Comparison of ENCODE assay signal across 25 mouse cellular contexts in the genomic region with DNA sequence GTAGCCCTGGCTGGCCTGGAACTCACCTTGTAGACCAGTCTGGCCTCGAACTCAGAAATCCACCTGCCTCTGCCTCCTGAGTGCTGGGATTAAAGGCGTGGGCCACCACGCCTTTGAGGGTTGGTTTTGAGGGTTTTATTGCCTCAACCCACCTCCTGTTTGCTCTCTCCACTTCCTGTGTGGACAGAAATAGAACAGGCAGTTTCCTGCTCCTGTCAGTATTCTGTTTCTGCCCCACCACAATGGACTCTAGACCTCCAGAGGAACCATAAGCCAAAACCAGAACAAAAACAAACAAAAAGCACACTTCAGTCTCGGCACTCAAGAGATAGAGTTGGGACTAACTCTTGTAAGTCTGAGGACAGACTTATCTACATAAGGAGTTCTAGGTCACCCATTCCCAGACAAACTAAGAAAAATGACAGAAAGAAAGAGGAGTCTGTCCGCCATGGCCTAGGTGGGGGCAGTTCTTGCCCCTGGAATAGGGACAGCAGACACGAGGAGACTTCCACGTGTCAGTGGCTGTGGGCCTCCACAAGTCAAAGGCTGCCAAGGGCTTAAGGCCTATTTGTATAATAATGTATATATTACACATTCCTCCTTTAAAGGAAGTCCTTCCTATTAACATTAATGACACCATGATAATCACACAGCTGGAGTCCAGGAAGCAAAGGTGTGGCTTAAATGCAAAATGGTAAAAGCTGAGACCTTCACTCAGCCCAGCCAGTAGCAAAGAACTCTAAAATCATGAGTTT.
DNase-seq lines count a peak whose midpoint lies in the region; ATAC-seq and TF ChIP-seq lines count a peak whose summit lies in the region.
"Had no signal": no experiment of that assay in that cellular context is flagged by ENCODE, and none has a peak within 500 bp of the region (broad histone marks: within the 10 kb centered on the region; RNA-seq: fewer than 3 reads in every experiment).

No protein-coding gene starts in this region.

- H3K4me3 ChIP-seq in spleen, adult 2 months (ENCODE audit: extremely low read depth, insufficient read depth, insufficient read length), result no peak overlapping the region
- H3K4me3 ChIP-seq in layer of hippocampus, adult 2 months, result no peak overlapping the region
- H3K4me3 ChIP-seq in kidney, embryonic 16.5 days (ENCODE audit: low read length), result no peak overlapping the region
- H3K4me3 ChIP-seq: embryonic facial prominence, embryonic 13.5 days; hindbrain, embryonic 12.5 days; midbrain, embryonic 10.5 days; neural tube, embryonic 12.5 days; stomach, embryonic 15.5 days had no signal

- TF ChIP-seq POLR2A in spleen, adult 2 months (IDR thresholded peaks at IDR 0.05; ENCODE audit: low read depth, low read length), result no peak

- TF ChIP-seq CTCF in spleen, adult 2 months (IDR thresholded peaks at IDR 0.05; ENCODE audit: extremely low read depth, insufficient read depth, insufficient read length, insufficient replicate concordance), result no peak
- TF ChIP-seq CTCF in layer of hippocampus, adult 2 months (conservative IDR thresholded peaks at IDR 0.05), result no peak

- 25% methylated on average over 7 of the region's 7 CpGs for WGBS in spleen, adult 2 months
- 68% methylated on average over 7 of the region's 7 CpGs for WGBS in kidney, embryonic 16.5 days

- no peak overlapping the region for H3K9ac ChIP-seq in kidney, embryonic 16.5 days (replicated peaks; ENCODE audit: low read length)
- H3K9ac ChIP-seq: embryonic facial prominence, embryonic 13.5 days; hindbrain, embryonic 12.5 days; neural tube, embryonic 12.5 days; stomach, embryonic 15.5 days had no signal

- H3K4me1 ChIP-seq in spleen, adult 2 months (ENCODE audit: control insufficient read depth, insufficient read depth, insufficient read length), result peaks cover 4% of the 10 kb centered on the region; the same call in 1 of the 2 replicates
- H3K4me1 ChIP-seq in kidney, embryonic 16.5 days (ENCODE audit: insufficient read depth, low read length), result 0 out of 2 replicates have a peak, but pooled peaks cover 3% of the 10 kb centered on the region
- H3K4me1 ChIP-seq: embryonic facial prominence, embryonic 13.5 days; midbrain, embryonic 10.5 days; neural tube, embryonic 12.5 days; stomach, embryonic 15.5 days had no signal

- H3K36me3 ChIP-seq in spleen, adult 2 months (ENCODE audit: control insufficient read depth, insufficient read depth, low read length), result no peaks in the 10 kb centered on the region
- H3K36me3 ChIP-seq in kidney, embryonic 16.5 days (ENCODE audit: insufficient read depth, low read length), result no peaks in the 10 kb centered on the region
- H3K36me3 ChIP-seq: embryonic facial prominence, embryonic 13.5 days; hindbrain, embryonic 12.5 days; midbrain, embryonic 10.5 days; neural tube, embryonic 12.5 days; stomach, embryonic 15.5 days had no signal

- no peak overlapping the region for H3K4me2 ChIP-seq in kidney, embryonic 16.5 days (replicated peaks; ENCODE audit: low read depth, low read length)
- H3K4me2 ChIP-seq: embryonic facial prominence, embryonic 13.5 days; hindbrain, embryonic 12.5 days; neural tube, embryonic 12.5 days; stomach, embryonic 15.5 days had no signal

- H3K27me3 ChIP-seq in spleen, adult 2 months (ENCODE audit: control insufficient read depth, insufficient read depth, low read length), result no peaks in the 10 kb centered on the region
- no peaks in the 10 kb centered on the region for H3K27me3 ChIP-seq in kidney, embryonic 16.5 days (ENCODE audit: insufficient read depth, low read length)
- H3K27me3 ChIP-seq: embryonic facial prominence, embryonic 13.5 days; hindbrain, embryonic 12.5 days; neural tube, embryonic 12.5 days; stomach, embryonic 15.5 days had no signal

- ATAC-seq in hematopoietic stem cell, adult 5-6 weeks (replicated peaks in 1 of 2; ENCODE audit: insufficient read depth in 1 of 2, low FRiP score in 2 of 2, low TSS enrichment in 1 of 2, low read depth in 1 of 2, poor library complexity in 2 of 2, severe bottlenecking in 2 of 2), result peak; percentile 92 to 95
- ATAC-seq in kidney, embryonic 16.5 days (ENCODE audit: low FRiP score, low TSS enrichment), result no peak
- ATAC-seq: activated CD4-positive, CD25-positive, alpha-beta regulatory T cell, adult 4 months; forebrain, embryonic 14.5 days; intestine, postnatal 0 days had no signal

- DNase-seq in spleen, adult 2 months (ENCODE audit: low read depth in 1 of 2, low spot score in 2 of 2), result no peak
- no peak for DNase-seq in spleen, postnatal 14 days (ENCODE audit: low spot score in 2 of 2)
- DNase-seq in R1 (ENCODE audit: low read depth, low spot score), result peak; percentile 98
- DNase-seq in right cerebral cortex, postnatal 25 days, result no peak
- DNase-seq in layer of hippocampus, adult 2 months (ENCODE audit: low spot score in 2 of 2), result no peak
- DNase-seq: adrenal gland, postnatal 10 days; cerebellum, adult 11 months; cerebellum, postnatal 10 days; gastrocnemius, postnatal 25 days; kidney, postnatal 10 days; left cerebral cortex, postnatal 4 days; liver; lung, postnatal 14 days; right cerebral cortex, adult 18-20 months; thymus, adult 2 months had no signal

- H3K27ac ChIP-seq in spleen, adult 2 months (ENCODE audit: insufficient read depth, low read length), result 0 out of 2 replicates have a peak overlapping the region, but pooled peaks have one; percentile 18
- H3K27ac ChIP-seq in layer of hippocampus, adult 2 months, result no peak overlapping the region
- no peak overlapping the region for H3K27ac ChIP-seq in kidney, embryonic 16.5 days (ENCODE audit: low read length)
- H3K27ac ChIP-seq: embryonic facial prominence, embryonic 13.5 days; hindbrain, embryonic 12.5 days; midbrain, embryonic 10.5 days; neural tube, embryonic 12.5 days; stomach, embryonic 15.5 days had no signal

- H3K9me3 ChIP-seq in kidney, embryonic 16.5 days (ENCODE audit: low read length), result no peaks in the 10 kb centered on the region; the same call in 1 of the 2 replicates
- H3K9me3 ChIP-seq: embryonic facial prominence, embryonic 13.5 days; hindbrain, embryonic 12.5 days; midbrain, embryonic 10.5 days; neural tube, embryonic 12.5 days; stomach, embryonic 15.5 days had no signal
